ENCODE assay signal across 25 mouse cellular contexts in genomic region chr17:27290311-27290710, GRCm38 (mm10).
A peak's percentile ranks its signal among the peaks of the same experiment; 100 is the strongest.
DNase-seq lines count a peak whose midpoint lies in the region; ATAC-seq lines count a peak whose summit lies in the region.
"Had no signal": no experiment of that assay in that cellular context is flagged by ENCODE, and none has a peak within 500 bp of the region (broad histone marks: within the 10 kb centered on the region; RNA-seq: fewer than 3 reads in every experiment).

No protein-coding gene starts in this region.

- no peak for ATAC-seq in megakaryocyte, adult 5-6 weeks (ENCODE audit: poor library complexity, severe bottlenecking)
- ATAC-seq: forebrain, embryonic 16.5 days; inflammation-experienced regulatory T-cells, adult 6 months; liver, embryonic 12.5 days; liver, postnatal 0 days; midbrain, embryonic 16.5 days; Patski had no signal

- peak overlapping the region; percentile 19 for H3K4me3 ChIP-seq in megakaryocyte, embryonic 14.5 days (replicated peaks)
- H3K4me3 ChIP-seq: embryonic facial prominence, embryonic 12.5 days; hindbrain, embryonic 10.5 days; hindbrain, embryonic 15.5 days; layer of hippocampus, adult 2 months; liver, embryonic 12.5 days; stomach, embryonic 15.5 days had no signal

- H3K9me3 ChIP-seq in megakaryocyte, embryonic 14.5 days: peaks cover 53% of the 10 kb centered on the region
- H3K9me3 ChIP-seq: hindbrain, embryonic 15.5 days; stomach, embryonic 15.5 days had no signal

- H3K27me3 ChIP-seq in megakaryocyte, embryonic 14.5 days (replicated peaks): peaks cover 23% of the 10 kb centered on the region
- H3K27me3 ChIP-seq: embryonic facial prominence, embryonic 12.5 days; hindbrain, embryonic 15.5 days; liver, embryonic 12.5 days; stomach, embryonic 15.5 days had no signal

- DNase-seq in adrenal gland, postnatal 14 days: peak; percentile 2
- DNase-seq in adrenal gland, adult 8-10 months: no peak
- peak; percentile 10 for DNase-seq in gastrocnemius, postnatal 10 days
- no peak for DNase-seq in gastrocnemius, adult 18-20 months (ENCODE audit: low spot score)
- peak; percentile 3 for DNase-seq in thymus, postnatal 4 days
- DNase-seq in thymus, postnatal 25 days: no peak
- DNase-seq: adrenal gland, postnatal 36 days; cerebellum, adult 8-10 months; embryo, embryonic 11 days; heart, postnatal 14 days; kidney, adult 11 months; liver, postnatal 0 days; thymus, adult 2 months had no signal

- H3K4me1 ChIP-seq in megakaryocyte, embryonic 14.5 days: no peaks in the 10 kb centered on the region
- H3K4me1 ChIP-seq: embryonic facial prominence, embryonic 12.5 days; liver, embryonic 12.5 days; stomach, embryonic 15.5 days had no signal

- no peaks in the 10 kb centered on the region for H3K36me3 ChIP-seq in megakaryocyte, embryonic 14.5 days (replicated peaks; ENCODE audit: low read length)
- H3K36me3 ChIP-seq: embryonic facial prominence, embryonic 12.5 days; hindbrain, embryonic 10.5 days; hindbrain, embryonic 15.5 days; liver, embryonic 12.5 days; stomach, embryonic 15.5 days had no signal

Comparison
In these comparisons a context has a peak if more than half of its experiments do, and no peak if none do; other contexts are left out.
1. DNase-seq: peak in adrenal gland, postnatal 14 days (single experiment), gastrocnemius, postnatal 10 days (single experiment) and thymus, postnatal 4 days (single experiment); none in adrenal gland, adult 8-10 months (single experiment), gastrocnemius, adult 18-20 months (single experiment) and thymus, postnatal 25 days (single experiment).